Mouse (Mus musculus): ENCODE results near the gene Mllt3.

DNA sequence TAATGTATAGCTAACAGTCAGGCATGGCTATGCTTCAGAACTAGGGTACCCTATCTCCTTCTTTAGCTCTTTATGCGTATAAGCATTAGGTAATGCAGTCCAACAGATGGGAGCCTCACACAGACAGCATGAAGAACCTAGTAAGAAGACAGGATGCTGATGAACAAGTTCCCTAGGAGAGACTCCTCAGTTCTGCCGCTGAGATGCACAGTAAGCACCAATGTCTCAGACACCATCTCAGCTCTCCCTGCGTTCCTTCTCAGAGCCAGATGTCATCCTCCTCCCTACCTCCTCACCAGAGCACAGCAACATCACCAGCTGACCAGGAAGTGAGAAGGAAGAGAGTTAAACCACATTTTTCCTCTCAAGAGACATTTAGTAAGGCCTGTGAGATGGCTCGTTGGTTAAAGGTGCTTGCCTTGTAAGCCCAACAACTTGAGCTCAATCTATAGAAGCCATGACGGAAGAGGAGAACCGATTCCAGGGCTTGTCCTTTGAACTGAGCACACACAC, 202.3 kb downstream of the Mllt3 start:
- TF ChIP-seq POLR2AphosphoS2 (IDR thresholded peaks at IDR 0.05; ENCODE audit: low read length) (no peak), GABPA (IDR thresholded peaks at IDR 0.05; ENCODE audit: low read depth, low read length) (no peak), MAZ (IDR thresholded peaks at IDR 0.05; ENCODE audit: low read depth, low read length) (no peak), POLR2A (IDR thresholded peaks at IDR 0.05; ENCODE audit: control insufficient read depth in 1 of 2, insufficient read depth in 1 of 2, low read depth in 1 of 2, low read length in 2 of 2, poor library complexity in 1 of 2) (no peak), CTCF (IDR thresholded peaks at IDR 0.05 in 2 of 3, conservative IDR thresholded peaks at IDR 0.05 in 1 of 3; ENCODE audit: control insufficient read depth in 1 of 3, insufficient read depth in 1 of 3, low read depth in 2 of 3, low read length in 3 of 3, poor library complexity in 1 of 3, severe bottlenecking in 1 of 3) (no peak), HCFC1 (IDR thresholded peaks at IDR 0.05; ENCODE audit: low read depth, low read length) (no peak), CHD2 (IDR thresholded peaks at IDR 0.05; ENCODE audit: low read length) (no peak), ZC3H11A (IDR thresholded peaks at IDR 0.05; ENCODE audit: low read depth, low read length) (no peak), EP300 (IDR thresholded peaks at IDR 0.05; ENCODE audit: low read depth in 1 of 2, low read length in 2 of 2) (no peak), MAX (IDR thresholded peaks at IDR 0.05; ENCODE audit: low read length) (no peak), MXI1 (IDR thresholded peaks at IDR 0.05; ENCODE audit: low read depth, low read length) (no peak), TAL1 (IDR thresholded peaks at IDR 0.05; ENCODE audit: low read length) (no peak)

All from MEL (cell line).